Mouse (Mus musculus): ENCODE results near the gene A130010J15Rik.

The A130010J15Rik gene

GRCm38 (mm10) chr1:193200640-193201382 lies 33.0 kb downstream of the A130010J15Rik start:
- DNase-seq (ENCODE audit: low read depth, low spot score), result no peak

- no peak for DNase-seq (ENCODE audit: low read depth, low spot score)
Observed at GRCm38 (mm10) chr1:193201383-193201778, 33.5 kb downstream of the A130010J15Rik start, which contains the start of gene Traf3ip3. TSS of gene Traf3ip3 (minus strand) at chr1:193201703.

GRCm38 (mm10) chr1:193203821-193204220 lies 36.0 kb downstream of the A130010J15Rik start:
- DNase-seq (ENCODE audit: low read depth, low spot score), result no peak

GRCm38 (mm10) chr1:193205431-193205830 lies 37.6 kb downstream of the A130010J15Rik start:
- no peak for DNase-seq (ENCODE audit: low read depth, low spot score)

- DNase-seq (ENCODE audit: low read depth, low spot score), result no peak
Observed at GRCm38 (mm10) chr1:193207503-193207902, 39.7 kb downstream of the A130010J15Rik start, which contains the start of gene Lamb3. TSS of gene Lamb3 (plus strand) at chr1:193207699.

- no peak for DNase-seq (ENCODE audit: low read depth, low spot score)
Observed at GRCm38 (mm10) chr1:193208178-193208577, 40.3 kb downstream of the A130010J15Rik start.

GRCm38 (mm10) chr1:193211371-193211770 lies 43.5 kb downstream of the A130010J15Rik start:
- no peak for DNase-seq (ENCODE audit: low read depth, low spot score)

- no peak for DNase-seq (ENCODE audit: low read depth, low spot score)
Observed at GRCm38 (mm10) chr1:193214053-193214452, 46.2 kb downstream of the A130010J15Rik start.

GRCm38 (mm10) chr1:193216000-193216399 lies 48.2 kb downstream of the A130010J15Rik start:
- no peak for DNase-seq (ENCODE audit: low read depth, low spot score)

- DNase-seq (ENCODE audit: low read depth, low spot score), result no peak
Observed at GRCm38 (mm10) chr1:193220408-193220807, 52.6 kb downstream of the A130010J15Rik start.

GRCm38 (mm10) chr1:193225531-193225930 lies 57.7 kb downstream of the A130010J15Rik start:
- no peak for DNase-seq (ENCODE audit: low read depth, low spot score)

- DNase-seq (ENCODE audit: low read depth, low spot score), result no peak
Observed at GRCm38 (mm10) chr1:193226114-193226513, 58.3 kb downstream of the A130010J15Rik start.

- DNase-seq (ENCODE audit: low read depth, low spot score), result no peak
Observed at GRCm38 (mm10) chr1:193226724-193227522, 59.1 kb downstream of the A130010J15Rik start.

Measured in embryo, embryonic 11.5 days (tissue).